Mouse (Mus musculus): Measurements from ENCODE around the gene Leo1.

Gene Leo1

DNA sequence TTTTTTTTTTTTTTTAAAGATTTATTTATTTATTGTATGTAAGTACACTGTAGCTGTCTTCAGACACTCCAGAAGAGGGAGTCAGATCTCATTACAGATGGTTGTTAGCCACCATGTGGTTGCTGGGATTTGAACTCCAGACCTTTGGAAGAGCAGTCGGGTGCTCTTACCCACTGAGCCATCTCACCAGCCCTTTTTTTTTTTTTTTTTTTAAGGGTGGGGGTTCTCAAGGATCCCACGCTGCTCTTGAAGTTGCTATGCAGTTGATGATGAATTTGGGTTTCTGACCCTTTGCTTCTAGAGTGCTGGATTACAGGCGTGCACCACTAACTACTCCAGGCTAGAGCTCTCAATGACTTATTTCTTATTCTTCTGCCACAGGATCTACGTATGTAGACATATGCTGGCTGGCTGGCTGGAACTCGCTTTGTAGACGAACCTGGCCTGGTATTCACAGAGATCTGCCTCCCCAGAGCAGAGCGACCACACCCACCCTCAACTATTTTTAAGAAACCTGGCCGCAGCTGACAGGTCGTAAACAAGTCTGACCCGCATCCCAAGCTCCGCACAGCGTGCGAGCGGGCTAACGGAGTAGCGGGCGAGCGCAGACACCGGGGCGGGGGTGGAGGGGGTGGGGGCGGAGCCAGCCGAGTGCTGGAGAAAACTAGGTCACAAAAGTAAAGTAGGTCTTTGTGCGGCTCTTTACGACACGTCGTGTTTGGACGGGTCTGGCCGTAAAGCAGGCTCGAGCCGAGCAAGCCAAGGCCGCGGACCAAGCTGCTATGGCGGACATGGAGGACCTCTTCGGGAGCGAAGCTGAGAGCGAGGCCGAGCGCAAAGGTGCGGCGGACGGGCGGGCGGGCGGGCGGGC, at the start of gene Leo1:
Gene Leo1, plus strand, starts transcription at position 729 of the 871 bp plus-strand sequence.
- DNase-seq: peak; percentile 99

DNA sequence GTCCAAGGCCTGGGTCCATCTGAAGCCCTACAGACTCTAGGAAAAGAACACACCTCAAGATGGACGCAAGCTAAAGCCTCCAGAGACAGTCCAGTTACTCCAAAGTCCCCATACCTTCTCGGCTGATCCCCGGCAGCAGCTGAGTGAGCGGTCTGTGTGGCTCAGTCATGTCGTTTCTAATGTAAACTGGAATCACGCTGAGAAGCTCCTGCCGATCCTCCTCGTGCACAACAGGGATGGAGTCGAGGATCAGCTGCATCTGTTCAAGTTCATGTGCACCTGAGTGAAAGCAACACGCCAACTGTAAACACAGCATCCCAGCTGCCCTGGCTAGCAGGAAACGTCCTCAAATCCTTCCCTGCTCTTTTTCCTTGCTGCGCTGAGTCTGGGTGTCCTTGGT, 48.1 kb upstream of the Leo1 start:
- DNase-seq: no peak

- no peak for DNase-seq
These were observed 45.4 kb upstream of the Leo1 start for GRCm38 (mm10) chr9:75395971-75396370.

DNA sequence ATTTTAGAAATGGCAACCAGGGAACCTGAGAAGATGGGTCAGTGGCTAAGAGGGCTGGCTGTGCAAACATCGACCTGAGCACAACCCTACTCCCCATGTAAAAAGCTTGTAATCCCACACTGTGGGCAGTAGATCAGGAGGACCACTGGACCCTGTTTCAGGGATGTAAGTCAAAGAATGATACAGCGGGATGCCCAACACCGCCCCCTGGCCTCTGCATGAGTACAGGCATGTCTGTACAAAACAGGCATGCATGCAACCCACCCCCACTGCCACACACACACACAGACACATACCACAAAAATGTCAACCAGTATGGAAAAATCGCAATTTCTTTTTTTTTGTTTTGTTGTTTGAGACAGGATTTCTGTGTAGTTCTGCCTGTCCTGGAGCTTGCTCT, 42.3 kb upstream of the Leo1 start:
- no peak for DNase-seq

DNA sequence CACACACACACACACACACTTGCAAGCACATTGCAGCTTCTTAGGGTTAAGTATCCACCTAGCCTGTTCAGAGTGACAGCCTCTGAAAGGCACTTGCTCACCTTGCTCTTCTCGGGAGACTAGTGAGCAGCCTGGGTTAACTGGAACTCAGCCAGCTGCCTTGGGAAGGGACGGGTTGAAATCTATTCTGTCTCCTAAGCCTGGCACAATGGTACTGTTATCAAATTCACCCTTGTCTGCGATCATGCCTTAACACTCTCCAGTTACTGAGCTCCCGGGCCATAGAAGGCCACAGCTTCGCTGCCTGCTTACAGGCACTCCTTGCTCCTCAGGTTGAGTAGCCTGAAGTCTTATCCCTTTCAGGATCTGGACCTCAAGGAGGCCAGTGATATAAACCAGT, 40.7 kb upstream of the Leo1 start:
- no peak for DNase-seq

DNA sequence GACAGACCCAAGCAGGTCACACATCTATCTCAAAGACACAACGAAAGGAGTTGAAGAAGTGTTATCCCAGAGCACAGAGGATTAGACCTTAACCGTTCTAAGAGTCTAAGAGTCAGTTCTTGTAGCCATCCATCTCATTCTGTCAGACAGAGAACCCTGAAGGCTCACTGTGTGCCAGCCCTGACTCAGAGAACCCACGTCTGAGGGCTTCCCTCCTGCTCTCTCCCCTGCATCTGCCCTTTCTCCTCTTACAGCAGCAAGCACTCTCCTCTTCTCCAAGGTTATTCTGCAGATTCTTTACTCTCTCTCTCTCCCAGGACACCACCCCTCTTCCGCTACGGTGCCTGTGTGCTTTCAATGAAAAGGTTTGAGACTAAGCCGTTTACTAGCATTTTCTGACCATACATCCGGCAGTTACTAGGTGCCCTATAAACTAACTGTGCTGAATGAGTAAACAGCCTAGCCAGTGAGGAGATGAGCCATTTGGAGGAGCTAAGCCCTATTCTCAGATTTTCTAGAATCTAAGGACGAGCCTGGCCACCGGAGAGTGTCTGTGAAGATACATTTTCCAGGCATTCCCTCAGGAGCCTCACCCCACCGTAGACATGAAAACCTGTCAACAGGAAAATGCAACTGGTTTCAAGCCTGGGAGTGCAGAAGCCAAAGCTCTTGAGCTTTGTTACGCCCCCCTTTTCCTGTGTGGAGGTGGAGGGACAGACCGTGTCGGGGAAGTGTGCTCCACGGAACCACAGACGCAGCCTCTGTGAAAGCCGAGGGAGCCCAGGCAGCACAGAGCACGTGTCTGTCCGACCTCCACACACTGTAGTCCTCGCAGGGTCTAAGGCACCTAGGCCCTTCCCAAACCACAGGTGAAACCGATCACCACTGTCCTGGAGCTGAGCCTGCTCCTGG, 39.5 kb upstream of the Leo1 start:
- no peak for DNase-seq

- DNase-seq: no peak
These were observed 37.8 kb upstream of the Leo1 start for GRCm38 (mm10) chr9:75403520-75403919.

DNA sequence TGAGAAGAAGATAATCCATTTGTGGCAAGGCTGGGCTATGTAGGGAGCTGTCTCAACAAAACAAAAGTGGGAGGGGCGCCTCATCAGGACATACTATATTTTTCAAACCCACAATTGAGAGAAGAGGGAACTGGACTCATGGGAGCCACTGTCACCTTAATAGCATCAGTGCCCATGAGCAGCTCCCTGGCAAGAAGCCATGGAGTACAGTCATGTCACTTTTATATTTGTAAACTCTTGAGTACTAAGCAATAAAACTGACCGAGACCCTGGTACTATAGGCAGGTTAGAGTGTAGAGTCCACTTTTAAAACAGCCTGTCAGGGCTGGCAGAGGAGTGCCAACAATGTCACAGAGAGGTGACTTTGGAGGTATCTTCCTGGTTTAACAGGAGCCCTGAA, 35.2 kb upstream of the Leo1 start:
- peak; percentile 88 for DNase-seq

GRCm38 (mm10) chr9:75407803-75408202, 33.5 kb upstream of the Leo1 start:
- peak; percentile 96 for DNase-seq

DNA sequence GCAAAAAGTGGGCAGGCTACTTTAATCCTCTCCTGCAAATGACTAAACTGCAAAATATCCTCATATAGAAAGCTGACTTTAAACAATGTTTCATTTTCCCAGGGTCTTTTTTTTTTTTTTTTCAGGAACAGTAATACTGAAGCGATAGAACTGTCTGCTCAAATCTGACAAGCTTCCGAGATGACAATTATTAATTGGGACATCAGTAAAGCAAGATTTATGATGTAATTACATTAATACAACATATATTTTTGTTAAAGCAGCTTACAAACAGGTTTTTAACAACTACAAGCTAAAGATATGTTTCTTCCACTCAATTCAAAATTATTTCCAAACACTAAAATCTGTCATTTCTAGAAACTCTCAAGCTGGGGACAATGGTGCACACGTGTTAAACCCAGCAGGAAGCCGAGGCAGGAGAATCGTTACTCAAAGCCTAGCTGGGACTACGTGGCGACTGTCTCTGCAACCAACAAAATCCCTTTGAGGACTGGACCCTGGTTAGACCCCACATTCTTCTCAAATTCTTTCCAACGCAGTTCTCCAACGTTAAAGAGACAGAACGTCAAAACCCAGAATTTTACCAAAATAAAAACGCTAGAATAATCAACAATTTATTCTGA, 33.0 kb upstream of the Leo1 start:
- no peak for DNase-seq

DNA sequence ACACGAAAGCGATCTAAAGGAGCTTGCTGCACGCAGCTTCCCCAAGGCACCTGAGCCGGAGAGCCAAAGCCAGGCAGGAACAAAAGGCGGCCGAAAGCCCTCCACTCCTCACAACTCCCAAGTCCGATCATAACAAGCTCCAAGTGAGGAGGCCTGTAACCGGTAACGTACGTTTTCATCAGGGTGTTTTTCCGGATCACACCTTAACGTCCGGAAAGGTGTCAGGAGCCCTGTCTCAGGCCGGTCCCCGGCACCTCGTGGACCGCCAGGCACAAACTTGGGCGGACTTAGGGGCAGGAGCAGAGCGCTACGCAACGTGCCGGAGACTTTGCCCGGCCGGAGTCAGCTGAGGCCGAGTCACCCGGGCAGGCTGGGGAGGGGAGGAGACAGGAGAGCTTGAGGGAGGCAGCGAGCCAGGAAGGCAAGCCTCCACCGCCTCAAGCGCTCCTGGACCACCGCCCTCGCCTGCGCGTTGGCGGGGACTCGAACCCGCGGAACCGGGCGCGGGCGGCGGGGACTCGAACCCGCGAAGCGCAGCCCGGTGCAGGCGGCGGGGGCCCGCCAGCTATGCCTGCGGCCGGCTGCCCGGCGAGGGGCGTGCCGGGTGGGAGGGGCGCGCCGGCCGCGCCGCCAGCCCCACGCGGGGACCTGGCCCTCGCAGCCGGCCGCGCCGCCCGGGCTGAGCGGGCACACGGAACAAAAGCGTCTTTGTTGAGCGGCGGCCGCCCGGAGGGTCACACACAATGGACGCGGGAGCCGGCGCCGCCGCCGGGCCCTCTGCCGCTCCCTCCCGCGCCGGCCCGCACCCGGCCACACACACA, 32.1 kb upstream of the Leo1 start:
- peak; percentile 99 for DNase-seq

DNA sequence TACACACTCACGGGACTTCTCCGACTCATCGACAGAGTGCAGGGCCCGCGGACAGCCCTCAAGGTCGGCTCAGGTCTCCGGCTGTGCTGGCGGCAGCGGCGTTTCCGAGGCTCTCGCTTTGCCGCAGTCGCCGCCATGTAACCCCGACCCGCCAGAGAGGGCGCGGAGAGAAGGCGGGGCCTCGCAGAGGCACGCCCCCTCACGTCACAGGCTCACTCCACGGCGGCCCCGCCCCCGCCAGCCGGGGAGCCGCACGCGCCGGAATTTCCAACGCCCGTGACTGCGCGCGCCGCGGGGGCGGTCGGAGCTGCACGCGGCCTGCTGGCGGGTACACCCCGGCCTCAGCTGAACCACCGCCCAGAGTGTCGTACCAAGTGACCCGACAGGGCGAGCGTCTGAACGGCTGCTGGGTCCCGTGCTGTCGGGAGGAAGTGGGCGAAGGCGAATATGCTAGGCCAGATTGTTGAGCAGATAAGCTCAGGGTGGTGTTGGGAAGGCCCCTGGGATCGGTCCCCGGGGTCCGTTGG, 31.4 kb upstream of the Leo1 start, which contains the start of gene Mapk6:
Gene Mapk6, minus strand, starts transcription at position 154 of the 527 bp plus-strand sequence.
- peak; percentile 100 for DNase-seq

GRCm38 (mm10) chr9:75410868-75411487, 30.3 kb upstream of the Leo1 start:
- no peak for DNase-seq

DNA sequence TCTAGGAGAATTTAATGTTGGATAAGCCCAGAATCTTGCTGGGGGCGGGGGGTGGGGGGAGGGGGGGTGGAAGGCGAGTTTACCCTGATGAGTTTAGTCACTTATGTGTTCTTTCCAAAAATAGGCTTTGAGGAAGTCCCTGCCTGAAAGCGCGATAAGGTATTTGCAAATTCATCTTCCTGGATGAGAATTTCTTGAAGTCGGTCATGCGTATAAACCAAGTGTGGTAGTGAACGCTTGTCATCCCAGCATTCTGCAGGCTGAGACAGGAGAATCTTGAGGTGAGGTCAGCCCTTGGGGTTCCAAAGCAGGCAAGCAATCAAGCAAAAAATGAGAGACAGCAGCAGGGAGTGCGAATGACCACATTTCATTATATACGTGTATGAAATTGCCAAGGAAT, 29.7 kb upstream of the Leo1 start:
- DNase-seq: no peak

GRCm38 (mm10) chr9:75413206-75413605, 28.1 kb upstream of the Leo1 start:
- no peak for DNase-seq

- DNase-seq: no peak
These were observed 27.1 kb upstream of the Leo1 start for GRCm38 (mm10) chr9:75414204-75414603.

DNA sequence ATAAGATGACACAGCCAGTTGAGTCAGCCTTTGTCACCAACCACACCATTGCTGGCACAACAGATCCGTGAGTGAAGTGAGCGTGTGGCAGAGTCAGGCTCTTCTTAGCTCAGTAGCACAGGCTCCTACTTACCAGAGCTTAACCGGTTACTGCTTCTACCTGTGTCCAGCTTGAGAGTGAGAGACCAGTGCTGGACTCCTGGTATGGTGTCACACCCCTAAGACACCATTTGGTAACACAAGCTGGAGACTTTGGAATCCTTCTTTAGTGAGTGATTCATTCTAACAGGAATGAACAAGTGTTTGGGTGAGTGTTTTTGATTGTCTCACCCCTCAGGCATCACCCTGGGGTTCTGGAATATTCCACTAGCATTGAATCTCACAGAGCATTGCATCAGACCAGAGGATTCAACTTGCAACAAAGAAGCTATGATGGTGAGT, 19.1 kb upstream of the Leo1 start:
- no peak for DNase-seq

- peak; percentile 95 for DNase-seq
These were observed 17.6 kb upstream of the Leo1 start for GRCm38 (mm10) chr9:75423683-75424082.

DNA sequence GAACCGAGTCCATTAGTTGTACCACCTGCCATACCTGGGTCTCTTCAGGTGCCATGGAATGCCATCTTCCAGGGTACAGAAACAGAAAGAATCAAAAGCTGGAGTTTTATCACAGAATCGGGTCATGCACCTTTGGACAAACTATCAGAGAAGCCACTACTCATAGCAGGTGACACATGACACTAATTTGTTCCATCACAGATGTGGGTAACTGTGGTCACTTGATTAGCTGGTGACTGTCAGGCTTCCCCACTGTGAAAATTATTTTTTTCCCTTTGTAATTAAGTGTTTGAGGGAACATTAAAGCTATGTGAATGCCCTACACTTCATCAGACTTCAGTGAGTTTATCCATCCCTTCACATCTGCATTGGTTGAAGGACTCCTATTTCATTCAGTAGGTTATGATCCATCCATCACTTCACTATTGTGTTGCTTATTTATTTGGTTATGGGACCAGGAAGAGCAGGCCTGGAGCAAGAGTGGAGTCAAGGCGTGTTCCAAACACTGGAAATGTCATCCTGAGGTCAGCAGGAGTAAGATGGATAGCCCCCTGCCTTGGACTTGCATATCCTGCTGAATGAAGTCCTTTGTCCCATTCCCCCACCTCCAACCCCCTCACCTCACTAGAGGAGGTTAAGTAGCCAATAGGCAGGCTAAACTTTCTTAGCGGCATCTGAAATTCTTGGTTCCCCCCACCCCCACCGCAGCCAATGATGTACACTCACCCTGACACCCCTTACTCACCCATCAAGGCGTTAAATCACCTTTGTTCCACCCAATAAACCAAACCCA, 16.8 kb upstream of the Leo1 start:
- no peak for DNase-seq

GRCm38 (mm10) chr9:75425796-75426391, 15.4 kb upstream of the Leo1 start:
- DNase-seq: no peak

All from heart, adult 11 months (tissue).